8 mouse cellular contexts compared by ENCODE assay signal in the genomic region with DNA sequence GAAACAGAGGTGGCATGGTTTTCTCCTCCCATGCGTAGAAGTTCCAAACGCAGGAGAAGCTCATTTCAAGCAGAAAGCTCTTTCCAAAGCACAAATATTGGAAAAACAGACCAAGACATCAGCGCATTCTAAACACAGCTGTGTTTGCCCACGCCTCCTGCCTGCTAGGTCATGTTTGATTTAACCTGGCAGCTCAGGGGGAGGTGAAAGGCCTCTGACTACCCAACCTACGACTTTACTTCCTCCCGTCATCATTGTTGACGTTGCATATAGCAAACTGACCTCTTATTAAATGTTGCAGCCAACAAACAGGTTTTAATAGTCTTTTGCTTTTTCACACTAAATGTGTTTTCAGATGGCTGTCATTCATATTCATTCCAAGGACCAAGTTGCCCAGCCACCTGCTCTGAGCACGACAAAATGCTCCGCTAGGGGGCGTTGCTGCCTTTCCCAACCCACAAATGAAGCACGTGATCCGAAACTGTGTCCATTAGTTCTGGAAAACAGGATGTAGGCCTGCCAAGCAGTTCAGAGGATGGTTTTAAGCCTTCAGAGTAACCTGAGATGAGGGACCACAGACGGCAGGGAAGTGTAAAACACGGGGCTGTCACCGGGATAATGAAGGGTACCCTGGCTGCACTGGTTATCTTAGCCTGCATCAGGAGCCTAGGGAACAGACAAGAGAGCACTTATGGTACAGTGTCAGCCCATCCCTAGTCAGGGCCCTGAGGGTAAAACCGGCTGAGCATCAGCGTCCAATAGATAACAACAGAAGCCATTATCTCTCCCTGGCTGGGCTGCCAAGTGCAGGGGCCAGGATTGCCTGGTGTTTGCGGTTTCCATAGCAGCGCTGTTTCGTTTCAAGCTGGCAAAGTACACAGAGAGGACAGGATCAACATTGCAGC.
DNase-seq lines count a peak whose midpoint lies in the region; ATAC-seq and TF ChIP-seq lines count a peak whose summit lies in the region.

No protein-coding gene starts in this region.

- peak; percentile 72 for TF ChIP-seq CTCF in Patski (IDR thresholded peaks at IDR 0.05)
- TF ChIP-seq CTCF in forebrain, postnatal 0 days (IDR thresholded peaks at IDR 0.05; ENCODE audit: low read depth), result peak; percentile 66
- peak; percentile 86 for TF ChIP-seq CTCF in layer of hippocampus, adult 2 months (conservative IDR thresholded peaks at IDR 0.05)
- peak; percentile 66 for TF ChIP-seq CTCF in lung, adult 2 months (IDR thresholded peaks at IDR 0.05; ENCODE audit: insufficient read depth, low read length)

- no peaks in the 10 kb centered on the region for H3K4me1 ChIP-seq in forebrain, postnatal 0 days (ENCODE audit: insufficient read depth)
- H3K4me1 ChIP-seq in lung, adult 2 months (ENCODE audit: control insufficient read depth, insufficient read depth, low read length), result no peaks in the 10 kb centered on the region; the same call in 1 of the 2 replicates

- H3K4me3 ChIP-seq in forebrain, postnatal 0 days (ENCODE audit: low read depth, low read length), result no peak overlapping the region
- H3K4me3 ChIP-seq in layer of hippocampus, adult 2 months, result no peak overlapping the region
- no peak overlapping the region for H3K4me3 ChIP-seq in lung, adult 2 months (replicated peaks; ENCODE audit: extremely low read depth, low read depth, low read length)

- peak overlapping the region; percentile 45; the same call in 1 of the 2 replicates for H3K27ac ChIP-seq in forebrain, postnatal 0 days (ENCODE audit: low read depth, low read length)
- peak overlapping the region; percentile 73 for H3K27ac ChIP-seq in layer of hippocampus, adult 2 months

- no peak for TF ChIP-seq POLR2A in lung, adult 2 months (IDR thresholded peaks at IDR 0.05; ENCODE audit: borderline replicate concordance, extremely low read depth, low read depth, low read length)

- WGBS in forebrain, postnatal 0 days, result 38% methylated on average over 20 of the region's 20 CpGs
- 33% methylated on average over 20 of the region's 20 CpGs for WGBS in lung, adult 2 months

- CTCF ChIA-PET in Patski (lab: Charles Lee), result interaction anchor here (1.4 to 6.1 kb wide), 6 partner anchors 9 to 105 kb away, joined by 3 to 30 read pairs (median 7); no protein-coding TSS in a partner anchor

- no peak for ATAC-seq in Patski
- ATAC-seq in forebrain, postnatal 0 days, result peak; percentile 88
- ATAC-seq in activated CD4-positive, CD25-positive, alpha-beta regulatory T cell, adult 4 months, result no peak

- H3K27me3 ChIP-seq in Patski, result no peaks in the 10 kb centered on the region
- no peaks in the 10 kb centered on the region for H3K27me3 ChIP-seq in forebrain, postnatal 0 days (ENCODE audit: insufficient read depth, low read length)

- intact Hi-C loops in heart, postnatal 36 days (cut with DNase I), result loop anchor here (2.0 kb wide), 1 partner anchor 14 kb away; no protein-coding TSS in a partner anchor

- no peaks in the 10 kb centered on the region for H3K9me3 ChIP-seq in forebrain, postnatal 0 days (ENCODE audit: low read length)

- H3K9ac ChIP-seq in forebrain, postnatal 0 days, result no peak overlapping the region

- DNase-seq in Patski (ENCODE audit: low read depth, low spot score), result no peak
- peak; percentile 40 for DNase-seq in cerebellum, adult 8-10 months
- DNase-seq in forebrain, postnatal 0 days, result peak; percentile 76
- peak; percentile 69 to 71 for DNase-seq in heart, postnatal 36 days
- DNase-seq in layer of hippocampus, adult 2 months (ENCODE audit: low spot score in 2 of 2), result peak; percentile 61 to 65
- peak; percentile 66 for DNase-seq in lung, adult 2 months
- DNase-seq in retina, postnatal 1 day, result peak; percentile 89

- in situ Hi-C loops in Patski (cut with MboI; ENCODE audit: low pct_unique_long_range_greater_than_20kb), result loop anchor here (25.0 kb wide), 1 partner anchor 1894 kb away; no protein-coding TSS in a partner anchor

- no peaks in the 10 kb centered on the region for H3K36me3 ChIP-seq in forebrain, postnatal 0 days (ENCODE audit: insufficient read depth)

- H3K4me2 ChIP-seq in forebrain, postnatal 0 days (ENCODE audit: low read depth), result no peak overlapping the region

- POLR2A ChIA-PET in Patski (lab: Charles Lee), result interaction anchor here (0.6 to 1.0 kb wide), 2 partner anchors 14 to 160 kb away, joined by 3 read pairs; no protein-coding TSS in a partner anchor
